Mouse (Mus musculus) C2C12 (cell line): ENCODE results near the gene Shb. TPM values are rescaled to one million over a fixed set of nuclear protein-coding genes. Genes with fewer than 3 reads are reported as not detected.

Experiments used
- H3K27me3 ChIP-seq: one replicate; pipeline ENCODE4 v1.6.1; 2011; ENCODE audit not compliant: control insufficient read depth, insufficient read depth, insufficient read length
- H3K36me3 ChIP-seq: one replicate; pipeline ENCODE4 v1.6.1; 2011; ENCODE audit not compliant: control insufficient read depth, insufficient read depth
- H3K4me3 ChIP-seq: one replicate; pipeline ENCODE4 v1.5.1; 2011; ENCODE audit warnings: mild to moderate bottlenecking, control low read depth; ENCODE audit not compliant: poor library complexity, insufficient read depth, severe bottlenecking
- H3K79me2 ChIP-seq: one replicate; pipeline ENCODE4 v1.6.1; 2011; ENCODE audit not compliant: control insufficient read depth, insufficient read depth
- H3K79me3 ChIP-seq: one replicate; pipeline ENCODE4 v1.6.1; 2011; ENCODE audit warnings: low read depth, control low read depth
- H3ac ChIP-seq: one replicate; pipeline ENCODE3; 2011; ENCODE audit warnings: low read depth; ENCODE audit not compliant: control insufficient read depth, insufficient read length
- CEBPB ChIP-seq: IDR thresholded peaks from one replicate; pipeline ENCODE4 v1.6.1; 2011; ENCODE audit warnings: low read depth, mild to moderate bottlenecking, control low read depth, moderate library complexity
- CTCF ChIP-seq: IDR thresholded peaks from one replicate; pipeline ENCODE4 v1.5.1; 2011; ENCODE audit not compliant: control insufficient read depth, insufficient read depth, insufficient read length
- FOSL1 ChIP-seq: IDR thresholded peaks from one replicate; pipeline ENCODE4 v1.8.0; 2011; ENCODE audit warnings: mild to moderate bottlenecking, low read length; ENCODE audit not compliant: poor library complexity, insufficient read depth, severe bottlenecking
- MAX ChIP-seq: IDR thresholded peaks from one replicate; pipeline ENCODE4 v1.6.1; 2011; ENCODE audit warnings: mild to moderate bottlenecking, control low read depth
- MYOD1 ChIP-seq: IDR thresholded peaks from one replicate; pipeline ENCODE4 v1.6.1; 2011; ENCODE audit warnings: low read depth; ENCODE audit not compliant: control insufficient read depth, insufficient read length
- MYOG ChIP-seq: IDR thresholded peaks from one replicate; pipeline ENCODE4 v1.6.1; 2011; ENCODE audit not compliant: control insufficient read depth, insufficient read length; ENCODE audit errors: extremely low read depth
- USF1 ChIP-seq: IDR thresholded peaks from one replicate; pipeline ENCODE4 v1.6.1; 2011; ENCODE audit warnings: low read depth, mild to moderate bottlenecking, control low read depth, moderate library complexity
- polyA plus RNA-seq: library from polyadenylated mRNA; unstranded; fragments of >200 nt; fragmentation: generic; extraction: Trizol; gene quantifications from one replicate; pipeline ENCODE4 v1.2.1, GENCODE M21; 2012; ENCODE audit warnings: missing spikeins

Gene Shb
- polyA plus RNA-seq, 1 experiment, result 35.1 TPM

DNA sequence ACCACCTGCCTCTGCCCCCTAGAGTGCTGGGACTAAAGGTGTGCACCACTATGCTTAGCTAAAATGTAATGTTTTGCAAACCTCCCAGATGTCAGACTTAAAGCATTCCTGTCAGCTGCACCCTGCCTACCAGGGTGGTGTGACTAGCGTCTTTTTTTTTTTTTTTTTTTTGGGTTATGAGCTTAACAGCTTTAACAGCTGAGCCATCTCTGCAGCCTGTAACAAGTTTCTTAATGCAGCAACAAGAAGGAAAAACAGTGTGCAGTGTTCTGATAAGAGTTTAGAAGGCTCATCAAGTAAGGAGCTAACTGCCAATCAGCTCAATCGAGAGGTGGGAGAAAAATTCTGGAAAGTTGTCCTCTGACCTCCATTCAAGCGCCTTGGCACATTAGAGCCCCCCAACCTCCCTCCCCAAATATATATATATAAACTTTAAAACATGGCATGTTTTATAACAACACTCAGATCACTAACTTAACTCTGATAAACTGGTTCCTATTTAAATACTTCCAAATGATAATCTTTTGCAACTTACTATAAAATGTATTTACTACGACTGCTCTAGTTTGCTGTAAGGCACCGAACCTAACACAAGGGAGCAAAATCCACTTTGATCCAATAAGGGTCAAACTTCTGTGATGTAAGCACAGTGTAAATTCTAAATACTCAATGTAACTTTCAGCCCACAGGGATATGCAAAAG lies 125.1 kb downstream of the Shb start:
- Histone ChIP-seq H3K4me3 (peak overlapping the region; percentile 72), H3K27me3 (no peaks in the 10 kb centered on the region), H3K79me3 (peaks cover 20% of the 10 kb centered on the region), H3ac (no peak overlapping the region), H3K36me3 (peaks cover 15% of the 10 kb centered on the region), H3K79me2 (peaks cover 57% of the 10 kb centered on the region)
- TF ChIP-seq MYOG, result no peak
- no peak for TF ChIP-seq CTCF
- TF ChIP-seq USF1, result no peak
- TF ChIP-seq MAX, result no peak
- TF ChIP-seq MYOD1, result no peak
- TF ChIP-seq FOSL1, result no peak
- no peak for TF ChIP-seq CEBPB

DNA sequence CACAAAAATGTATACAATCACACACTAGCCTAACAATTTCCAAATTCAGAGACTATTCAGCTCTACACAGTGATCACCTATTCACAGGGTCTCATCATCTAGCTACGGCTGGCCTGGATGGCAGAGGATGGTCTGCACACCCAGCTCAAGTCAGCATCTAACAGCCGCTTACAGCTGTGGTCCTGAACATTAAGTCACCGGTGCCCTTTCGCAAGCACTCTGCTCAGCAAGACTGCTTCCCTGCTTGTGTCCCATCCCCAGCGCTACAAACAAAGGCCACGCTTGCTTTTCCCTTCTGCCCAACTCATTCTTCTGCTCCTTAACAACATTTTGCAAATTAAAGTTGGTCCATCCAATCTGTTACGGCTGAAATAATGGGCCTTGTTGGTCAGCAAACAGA lies 125.9 kb downstream of the Shb start:
- H3K27me3 ChIP-seq, result no peaks in the 10 kb centered on the region
- H3ac ChIP-seq, result no peak overlapping the region
- TF ChIP-seq FOSL1 (no peak), MYOG (no peak), CEBPB (no peak), USF1 (no peak), CTCF (no peak), MAX (no peak), MYOD1 (no peak)
- peaks cover 18% of the 10 kb centered on the region for H3K36me3 ChIP-seq
- H3K4me3 ChIP-seq, result no peak overlapping the region
- peaks cover 20% of the 10 kb centered on the region for H3K79me3 ChIP-seq
- H3K79me2 ChIP-seq, result peaks cover 63% of the 10 kb centered on the region

DNA sequence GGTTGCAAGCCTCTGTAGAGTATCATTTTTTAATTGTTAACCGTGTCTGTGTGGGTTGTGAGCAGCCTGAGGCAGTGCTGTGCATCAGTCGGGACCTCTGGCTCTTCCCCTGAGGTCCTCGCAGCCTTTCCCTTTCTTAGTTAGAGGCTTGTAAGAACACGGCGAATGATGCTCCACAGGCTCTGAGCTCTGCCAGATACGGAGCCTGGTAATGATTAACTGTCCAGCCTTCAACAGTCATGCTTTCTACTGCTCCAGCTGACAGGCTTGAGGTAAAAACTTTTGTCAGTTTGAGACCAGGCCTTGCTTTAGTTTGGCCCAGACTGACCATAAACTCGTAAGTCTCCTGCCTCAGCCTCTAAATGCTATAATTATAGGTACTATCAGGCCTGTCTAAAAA lies 127.0 kb downstream of the Shb start:
- Histone ChIP-seq H3K27me3 (no peaks in the 10 kb centered on the region), H3ac (no peak overlapping the region), H3K4me3 (no peak overlapping the region), H3K79me2 (peaks cover 67% of the 10 kb centered on the region), H3K79me3 (peaks cover 20% of the 10 kb centered on the region), H3K36me3 (peaks cover 18% of the 10 kb centered on the region)
- TF ChIP-seq CTCF (no peak), CEBPB (no peak), MAX (no peak), USF1 (no peak), MYOG (no peak), FOSL1 (no peak), MYOD1 (no peak)

GRCm38 (mm10) chr4:45404086-45404485 lies 128.2 kb downstream of the Shb start:
- no peak overlapping the region for H3K4me3 ChIP-seq
- TF ChIP-seq MYOD1, result no peak
- no peak for TF ChIP-seq USF1
- TF ChIP-seq MAX, result no peak
- no peak for TF ChIP-seq CEBPB
- TF ChIP-seq MYOG, result no peak
- no peak for TF ChIP-seq FOSL1
- TF ChIP-seq CTCF, result no peak
- H3K36me3 ChIP-seq, result peaks cover 24% of the 10 kb centered on the region

GRCm38 (mm10) chr4:45403499-45403878 lies 128.8 kb downstream of the Shb start:
- H3K79me3 ChIP-seq, result peaks cover 20% of the 10 kb centered on the region
- TF ChIP-seq FOSL1 (no peak), MAX (no peak), MYOD1 (no peak), CEBPB (no peak), USF1 (no peak), MYOG (no peak), CTCF (no peak)
- H3K4me3 ChIP-seq, result no peak overlapping the region
- no peak overlapping the region for H3ac ChIP-seq
- peaks cover 67% of the 10 kb centered on the region for H3K79me2 ChIP-seq
- H3K27me3 ChIP-seq, result no peaks in the 10 kb centered on the region
- H3K36me3 ChIP-seq, result peaks cover 27% of the 10 kb centered on the region

More at GRCm38 (mm10) chr4:45404086-45404485, 128.2 kb downstream of the Shb start:
- Histone ChIP-seq H3ac (no peak overlapping the region), H3K79me3 (peaks cover 20% of the 10 kb centered on the region), H3K79me2 (peaks cover 67% of the 10 kb centered on the region), H3K27me3 (no peaks in the 10 kb centered on the region)
